Mouse (Mus musculus) heart, adult 2 months (tissue): Measurements from ENCODE around the gene Crim1. TPM values are rescaled to one million over a fixed set of nuclear protein-coding genes. Genes with fewer than 3 reads are reported as not detected.

Experiments used
- DNase-seq, 2 experiments: peaks; one replicate each; pipeline ENCODE4 v3.0.0; 2021
- H3K27ac ChIP-seq: fragments of 200-600 bp; 2 replicates; pipeline ENCODE4 v1.8.1; 2022
- H3K27me3 ChIP-seq: fragments of 200-500 bp; 2 replicates; pipeline ENCODE4 v1.6.1; 2012; ENCODE audit warnings: mild to moderate bottlenecking, low read length, inconsistent platforms, mixed read lengths; ENCODE audit not compliant: control insufficient read depth, insufficient read depth
- H3K36me3 ChIP-seq: fragments of 200-500 bp; 2 replicates; pipeline ENCODE4 v1.6.1; 2012; ENCODE audit warnings: low read length, inconsistent platforms; ENCODE audit not compliant: control insufficient read depth, insufficient read depth
- H3K4me1 ChIP-seq: fragments of 200-500 bp; 2 replicates; pipeline ENCODE4 v1.6.1; 2011; ENCODE audit warnings: low read length; ENCODE audit not compliant: control insufficient read depth, insufficient read depth
- H3K4me3 ChIP-seq: fragments of 200-600 bp; 2 replicates; pipeline ENCODE4 v1.8.1; 2022
- H3K79me2 ChIP-seq: fragments of 200-500 bp; replicated peaks from 2 replicates; pipeline ENCODE4 v1.6.1; 2012; ENCODE audit warnings: mild to moderate bottlenecking, inconsistent platforms, low read length, moderate library complexity, mixed read lengths; ENCODE audit not compliant: control insufficient read depth, insufficient read depth
- H3K9ac ChIP-seq: fragments of 200-500 bp; 2 replicates; pipeline ENCODE4 v1.6.1; 2012; ENCODE audit warnings: low read depth, mild to moderate bottlenecking, control low read depth, inconsistent platforms, low read length, mixed read lengths
- CTCF ChIP-seq: fragments of 200-600 bp; IDR thresholded peaks from 2 replicates; pipeline ENCODE4 v1.8.1; 2022; ENCODE audit warnings: antibody characterized with exemption, mild to moderate bottlenecking, moderate library complexity
- EP300 ChIP-seq: fragments of 200-500 bp; IDR thresholded peaks from 2 replicates; pipeline ENCODE4 v1.6.1; 2011; ENCODE audit warnings: low read depth, low read length, control low read depth; ENCODE audit not compliant: insufficient read depth
- POLR2A ChIP-seq: fragments of 200-500 bp; IDR thresholded peaks from 2 replicates; pipeline ENCODE4 v1.6.1; 2011; ENCODE audit warnings: mild to moderate bottlenecking, low read depth, low read length, control low read depth; ENCODE audit not compliant: insufficient read depth
- WGBS: fragments of 180-500 bp; shearing (Covaris S2); methylation state at CpG from one replicate; pipeline ENCODE4 v1.1.7; 2018; 5-methylcytosine and 5-hydroxymethylcytosine counted together
- intact Hi-C: fragments of 180-260 bp; cut with DNase I; formaldehyde crosslinking; loops from one replicate; pipeline ENCODE4 v1.15.1; 2025
- polyA plus RNA-seq: library from polyadenylated mRNA; depleted of rRNA; stranded (reverse); fragments of >200 nt; gene quantifications from 2 replicates; pipeline ENCODE4 v1.2.3, GENCODE M21; 2012
- total RNA-seq, 2 experiments: library from RNA; stranded (reverse); gene quantifications; 2 replicates each; pipeline ENCODE4 v1.2.3; 2021

Crim1 gene
- total and polyA plus RNA-seq, 3 experiments = 28.2 to 55.4 (median 50.6) TPM

GRCm38 (mm10) chr17:78321216-78321835, 121.3 kb downstream of the Crim1 start:
- Histone ChIP-seq H3K4me3 (no peak overlapping the region), H3K36me3 (peaks cover 12% of the 10 kb centered on the region; the same call in 1 of the 2 replicates), H3K9ac (no peak overlapping the region), H3K27me3 (no peaks in the 10 kb centered on the region), H3K4me1 (peaks cover 15% of the 10 kb centered on the region), H3K79me2 (no peaks in the 10 kb centered on the region; the same call in 1 of the 2 replicates), H3K27ac (peak overlapping the region; percentile 27)
- 81% methylated on average over 11 of the region's 11 CpGs for WGBS
- TF ChIP-seq POLR2A (no peak), CTCF (no peak), EP300 (no peak)
- intact Hi-C loops = no loop called here
- DNase-seq = peak; percentile 17 to 21

- no peak overlapping the region for H3K4me3 ChIP-seq
- DNase-seq = peak in 1 of 2 experiments; percentile 27
- H3K36me3 ChIP-seq = peaks cover 19% of the 10 kb centered on the region
- no peaks in the 10 kb centered on the region; the same call in 1 of the 2 replicates for H3K79me2 ChIP-seq
- peak overlapping the region; percentile 24 for H3K27ac ChIP-seq
- no peak overlapping the region for H3K9ac ChIP-seq
- no peak for TF ChIP-seq POLR2A
- no peak for TF ChIP-seq CTCF
- TF ChIP-seq EP300 = no peak
- no peaks in the 10 kb centered on the region for H3K27me3 ChIP-seq
- H3K4me1 ChIP-seq = peaks cover 16% of the 10 kb centered on the region
- intact Hi-C loops = no loop called here
- 37% methylated on average over 18 of the region's 18 CpGs for WGBS
These were observed 122.6 kb downstream of the Crim1 start for GRCm38 (mm10) chr17:78322369-78323335.

DNA sequence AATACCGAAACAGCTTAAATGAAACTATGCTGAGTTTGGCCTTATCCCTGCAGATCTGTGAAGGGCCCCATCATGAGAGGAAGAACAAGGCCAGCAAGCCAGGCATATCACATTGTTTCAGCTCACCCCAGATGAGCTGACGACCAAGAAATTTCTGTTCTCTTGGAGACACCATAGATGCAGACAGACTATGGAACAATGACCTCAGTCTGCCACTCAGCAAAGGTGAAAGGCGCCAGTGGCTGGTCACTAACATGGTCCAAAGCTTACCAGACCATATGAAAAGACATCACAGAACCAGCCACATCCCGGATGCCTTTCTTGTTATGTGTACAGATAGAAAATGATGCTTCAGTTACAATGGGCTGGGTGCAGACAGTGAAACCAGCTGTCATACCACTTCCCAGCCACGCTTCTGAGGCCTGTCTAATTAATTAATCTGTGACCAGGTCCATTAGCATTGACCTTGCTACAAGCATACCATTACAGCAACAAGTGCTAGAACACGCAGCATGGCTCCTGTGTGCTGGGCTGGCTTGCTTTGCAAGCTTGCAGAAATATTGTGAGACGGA, 125.8 kb downstream of the Crim1 start:
- Histone ChIP-seq H3K79me2 (no peaks in the 10 kb centered on the region; the same call in 1 of the 2 replicates), H3K4me1 (peaks cover 18% of the 10 kb centered on the region), H3K36me3 (peaks cover 21% of the 10 kb centered on the region), H3K4me3 (no peak overlapping the region), H3K27me3 (no peaks in the 10 kb centered on the region), H3K9ac (no peak overlapping the region), H3K27ac (peak overlapping the region; percentile 40)
- intact Hi-C loops = loop anchor here (5.0 kb wide), 1 partner anchor 36 kb away; no protein-coding TSS in a partner anchor
- WGBS = 79% methylated on average over 7 of the region's 7 CpGs
- TF ChIP-seq CTCF (no peak), EP300 (no peak)
- no peak for DNase-seq

DNA sequence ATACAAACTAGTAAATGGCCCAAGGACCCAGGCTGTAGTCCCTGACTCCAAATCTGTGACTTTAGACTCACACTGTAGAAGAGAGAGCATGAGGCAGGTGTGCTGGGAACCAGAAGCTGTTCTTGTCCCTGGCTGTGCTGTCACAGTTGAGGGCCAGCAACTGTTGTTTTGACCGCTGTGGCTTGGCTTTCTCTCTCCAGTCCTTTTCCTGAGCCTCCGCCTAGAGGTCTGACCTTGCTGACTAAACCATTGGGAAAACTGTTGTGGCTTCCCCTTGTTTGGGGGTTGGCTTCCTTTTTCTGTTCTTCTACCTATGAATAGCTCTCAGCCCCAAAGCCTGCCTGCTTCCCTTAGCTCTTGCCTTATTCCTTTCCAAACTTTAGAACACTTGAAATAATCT, 126.3 kb downstream of the Crim1 start:
- Histone ChIP-seq H3K27me3 (no peaks in the 10 kb centered on the region), H3K9ac (no peak overlapping the region), H3K27ac (peak overlapping the region; percentile 40), H3K36me3 (peaks cover 21% of the 10 kb centered on the region), H3K79me2 (no peaks in the 10 kb centered on the region; the same call in 1 of the 2 replicates), H3K4me3 (no peak overlapping the region), H3K4me1 (peaks cover 18% of the 10 kb centered on the region)
- peak in 1 of 2 experiments; percentile 29 for DNase-seq
- WGBS = 30% methylated on average over 2 of the region's 2 CpGs
- 0 out of 2 replicates have a peak, but pooled peaks have one; percentile 21 for TF ChIP-seq POLR2A
- 0 out of 2 replicates have a peak, but pooled peaks have one; percentile 9 for TF ChIP-seq CTCF
- TF ChIP-seq EP300 = 0 out of 2 replicates have a peak, but pooled peaks have one; percentile 28
- intact Hi-C loops = loop anchor here (5.0 kb wide), 1 partner anchor 36 kb away; no protein-coding TSS in a partner anchor

DNA sequence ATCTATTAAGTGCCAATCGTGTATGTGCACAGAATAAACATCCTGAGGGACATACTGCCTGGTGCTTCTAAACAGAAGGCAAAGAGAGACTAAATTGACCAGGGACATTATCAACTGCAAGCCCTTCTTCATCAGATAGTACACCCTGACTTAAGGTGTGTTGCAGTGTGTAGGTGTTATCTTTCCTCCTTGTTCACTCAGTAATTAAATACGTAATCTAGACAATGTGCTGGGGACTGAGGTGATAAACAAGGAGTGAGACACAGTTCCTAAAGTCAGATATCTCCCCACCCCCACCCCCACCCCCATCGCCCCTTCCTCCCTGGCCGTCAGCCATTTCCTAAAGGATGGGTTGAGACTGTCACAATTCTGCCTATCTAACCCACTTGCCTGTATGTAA, 127.1 kb downstream of the Crim1 start:
- no peak for TF ChIP-seq CTCF
- no peak for TF ChIP-seq EP300
- TF ChIP-seq POLR2A = no peak
- Histone ChIP-seq H3K4me1 (peaks cover 15% of the 10 kb centered on the region), H3K79me2 (no peaks in the 10 kb centered on the region; the same call in 1 of the 2 replicates), H3K27me3 (no peaks in the 10 kb centered on the region), H3K27ac (0 out of 2 replicates have a peak overlapping the region, but pooled peaks have one; percentile 4), H3K4me3 (no peak overlapping the region), H3K9ac (no peak overlapping the region), H3K36me3 (peaks cover 20% of the 10 kb centered on the region)
- WGBS = 51% methylated on average over 4 of the region's 4 CpGs
- intact Hi-C loops = loop anchor here (5.0 kb wide), 1 partner anchor 35 kb away; no protein-coding TSS in a partner anchor
- DNase-seq = peak in 1 of 2 experiments; percentile 3
